Comparison of ENCODE assay signal across 23 mouse cellular contexts in the genomic region with DNA sequence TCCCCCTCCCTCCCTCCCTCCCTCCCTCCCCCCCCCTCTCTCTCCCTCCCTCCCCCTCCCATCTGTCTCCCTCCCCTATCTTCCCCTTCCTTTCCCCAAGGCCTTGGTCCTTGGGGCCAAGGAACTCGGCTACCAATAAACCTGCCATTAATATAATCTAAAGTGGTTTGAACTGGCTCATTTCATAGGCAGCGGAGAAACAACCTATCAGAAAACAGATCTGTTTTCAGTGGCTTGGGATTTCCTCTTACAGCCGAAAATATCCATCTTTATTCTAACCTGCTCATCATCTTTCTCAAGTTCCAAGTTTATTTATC. TPM values are rescaled to one million over a fixed set of nuclear protein-coding genes. Genes with fewer than 3 reads are reported as not detected.
DNase-seq lines count a peak whose midpoint lies in the region; ATAC-seq lines count a peak whose summit lies in the region.
"Had no signal": no experiment of that assay in that cellular context is flagged by ENCODE, and none has a peak within 500 bp of the region (broad histone marks: within the 10 kb centered on the region; RNA-seq: fewer than 3 reads in every experiment).

No protein-coding gene starts in this region.

- ATAC-seq in hindbrain, embryonic 13.5 days (ENCODE audit: low FRiP score): peak; percentile 46; the same call in 1 of the 2 replicates
- ATAC-seq in hindbrain, embryonic 12.5 days (ENCODE audit: low FRiP score): no peak; the same call in none of the 2 replicates
- ATAC-seq in midbrain, embryonic 15.5 days (replicated peaks): 0 out of 2 replicates have a peak, but pooled peaks have one; percentile 39
- ATAC-seq in hindbrain, embryonic 15.5 days (ENCODE audit: low FRiP score, low read depth): no peak
- ATAC-seq in megakaryocyte-erythroid progenitor cell, adult 5-6 weeks (replicated peaks; ENCODE audit: low FRiP score, low TSS enrichment, poor library complexity, severe bottlenecking): no peak
- ATAC-seq: forebrain, embryonic 13.5 days; midbrain, embryonic 16.5 days had no signal

- no peak for DNase-seq in midbrain, embryonic 10.5 days (ENCODE audit: low spot score)
- DNase-seq in kidney, postnatal 10 days: no peak
- DNase-seq: cerebellum, adult 2 months; cerebellum, postnatal 14 days; gastrocnemius, postnatal 14 days; heart, postnatal 14 days; thymus, adult 2 months; thymus, postnatal 36 days had no signal

- 0 out of 2 replicates have a peak, but pooled peaks cover 4% of the 10 kb centered on the region for H3K9me3 ChIP-seq in hindbrain, embryonic 13.5 days
- H3K9me3 ChIP-seq in hindbrain, embryonic 12.5 days (replicated peaks): no peaks in the 10 kb centered on the region
- H3K9me3 ChIP-seq in midbrain, embryonic 15.5 days: no peaks in the 10 kb centered on the region
- H3K9me3 ChIP-seq in midbrain, embryonic 10.5 days (replicated peaks): no peaks in the 10 kb centered on the region
- no peaks in the 10 kb centered on the region for H3K9me3 ChIP-seq in hindbrain, embryonic 15.5 days
- H3K9me3 ChIP-seq: embryonic facial prominence, embryonic 10.5 days; embryonic facial prominence, embryonic 15.5 days; forebrain, embryonic 13.5 days; limb, embryonic 13.5 days; lung, embryonic 15.5 days had no signal

- H3K4me2 ChIP-seq in hindbrain, embryonic 13.5 days: peak overlapping the region; percentile 11; the same call in 1 of the 2 replicates
- H3K4me2 ChIP-seq in hindbrain, embryonic 12.5 days (replicated peaks): no peak overlapping the region
- no peak overlapping the region for H3K4me2 ChIP-seq in midbrain, embryonic 15.5 days
- H3K4me2 ChIP-seq in hindbrain, embryonic 15.5 days: peak overlapping the region; percentile 20; the same call in 1 of the 2 replicates
- H3K4me2 ChIP-seq: embryonic facial prominence, embryonic 15.5 days; forebrain, embryonic 13.5 days; limb, embryonic 13.5 days; liver, embryonic 11.5 days; lung, embryonic 15.5 days had no signal

- 42% methylated on average over 3 of the region's 3 CpGs for WGBS in hindbrain, embryonic 13.5 days
- 37% methylated on average over 3 of the region's 3 CpGs for WGBS in hindbrain, embryonic 12.5 days
- 42% methylated on average over 3 of the region's 3 CpGs for WGBS in midbrain, embryonic 15.5 days
- WGBS in midbrain, embryonic 10.5 days: 75% methylated on average over 3 of the region's 3 CpGs
- 47% methylated on average over 3 of the region's 3 CpGs for WGBS in hindbrain, embryonic 15.5 days

- no peaks in the 10 kb centered on the region for H3K27me3 ChIP-seq in hindbrain, embryonic 13.5 days
- no peaks in the 10 kb centered on the region for H3K27me3 ChIP-seq in hindbrain, embryonic 12.5 days
- H3K27me3 ChIP-seq in midbrain, embryonic 15.5 days (replicated peaks): no peaks in the 10 kb centered on the region
- H3K27me3 ChIP-seq in midbrain, embryonic 10.5 days (ENCODE audit: low read depth, poor library complexity, severe bottlenecking): no peaks in the 10 kb centered on the region
- no peaks in the 10 kb centered on the region for H3K27me3 ChIP-seq in hindbrain, embryonic 15.5 days
- H3K27me3 ChIP-seq: embryonic facial prominence, embryonic 15.5 days; forebrain, embryonic 13.5 days; limb, embryonic 13.5 days; lung, embryonic 15.5 days had no signal

- H3K9ac ChIP-seq in hindbrain, embryonic 13.5 days: no peak overlapping the region
- no peak overlapping the region for H3K9ac ChIP-seq in hindbrain, embryonic 12.5 days
- H3K9ac ChIP-seq in midbrain, embryonic 15.5 days: no peak overlapping the region
- no peak overlapping the region for H3K9ac ChIP-seq in hindbrain, embryonic 15.5 days
- H3K9ac ChIP-seq: embryonic facial prominence, embryonic 15.5 days; forebrain, embryonic 13.5 days; limb, embryonic 13.5 days; lung, embryonic 15.5 days had no signal

- no peak overlapping the region for H3K4me3 ChIP-seq in hindbrain, embryonic 13.5 days
- H3K4me3 ChIP-seq in hindbrain, embryonic 12.5 days: no peak overlapping the region
- no peak overlapping the region for H3K4me3 ChIP-seq in midbrain, embryonic 15.5 days
- no peak overlapping the region for H3K4me3 ChIP-seq in midbrain, embryonic 10.5 days
- no peak overlapping the region for H3K4me3 ChIP-seq in hindbrain, embryonic 15.5 days
- H3K4me3 ChIP-seq: embryonic facial prominence, embryonic 10.5 days; embryonic facial prominence, embryonic 15.5 days; forebrain, embryonic 13.5 days; layer of hippocampus, adult 2 months; left cerebral cortex, adult 2 months; limb, embryonic 13.5 days; lung, embryonic 15.5 days; myocyte had no signal

- no peak overlapping the region for H3K27ac ChIP-seq in hindbrain, embryonic 13.5 days
- H3K27ac ChIP-seq in hindbrain, embryonic 12.5 days: no peak overlapping the region
- H3K27ac ChIP-seq in midbrain, embryonic 15.5 days: no peak overlapping the region
- H3K27ac ChIP-seq in midbrain, embryonic 10.5 days (replicated peaks): no peak overlapping the region
- H3K27ac ChIP-seq in hindbrain, embryonic 15.5 days (replicated peaks): no peak overlapping the region
- H3K27ac ChIP-seq: embryonic facial prominence, embryonic 10.5 days; embryonic facial prominence, embryonic 15.5 days; forebrain, embryonic 13.5 days; layer of hippocampus, adult 2 months; left cerebral cortex, adult 2 months; limb, embryonic 13.5 days; lung, embryonic 15.5 days had no signal

- H3K36me3 ChIP-seq in hindbrain, embryonic 13.5 days: no peaks in the 10 kb centered on the region
- H3K36me3 ChIP-seq in hindbrain, embryonic 12.5 days: no peaks in the 10 kb centered on the region
- no peaks in the 10 kb centered on the region for H3K36me3 ChIP-seq in midbrain, embryonic 15.5 days (replicated peaks)
- H3K36me3 ChIP-seq in midbrain, embryonic 10.5 days: no peaks in the 10 kb centered on the region
- H3K36me3 ChIP-seq in hindbrain, embryonic 15.5 days: no peaks in the 10 kb centered on the region
- H3K36me3 ChIP-seq: embryonic facial prominence, embryonic 10.5 days; embryonic facial prominence, embryonic 15.5 days; limb, embryonic 13.5 days; lung, embryonic 15.5 days had no signal

- H3K4me1 ChIP-seq in hindbrain, embryonic 13.5 days (replicated peaks): no peaks in the 10 kb centered on the region
- 0 out of 2 replicates have a peak, but pooled peaks cover 3% of the 10 kb centered on the region for H3K4me1 ChIP-seq in hindbrain, embryonic 12.5 days
- no peaks in the 10 kb centered on the region for H3K4me1 ChIP-seq in midbrain, embryonic 15.5 days
- H3K4me1 ChIP-seq in midbrain, embryonic 10.5 days: peaks cover 8% of the 10 kb centered on the region; the same call in 1 of the 2 replicates
- H3K4me1 ChIP-seq in hindbrain, embryonic 15.5 days (replicated peaks): no peaks in the 10 kb centered on the region
- H3K4me1 ChIP-seq: forebrain, embryonic 13.5 days; limb, embryonic 13.5 days; lung, embryonic 15.5 days had no signal

RNA-seq across cellular contexts. Expression of gene Atxn7l3b, which starts 45.2 kb away (rescaled TPM):
- polyA plus RNA-seq in hindbrain, embryonic 13.5 days (2015; fragmentation: Nextera tagmentation; extraction: Ambion mirVana): 435 and 450 TPM in 2 replicates
- polyA plus RNA-seq in hindbrain, embryonic 12.5 days (2016; fragmentation: Nextera tagmentation; extraction: Ambion mirVana): 362 and 396 TPM in 2 replicates
- polyA plus RNA-seq in midbrain, embryonic 15.5 days (2015; fragmentation: Nextera tagmentation; extraction: Ambion mirVana): 347 and 388 TPM in 2 replicates
- 218 and 233 TPM in 2 replicates for polyA plus RNA-seq in midbrain, embryonic 10.5 days (2016; fragmentation: Nextera tagmentation; extraction: Ambion mirVana)
- polyA plus RNA-seq in hindbrain, embryonic 15.5 days (2015; fragmentation: Nextera tagmentation; extraction: Ambion mirVana): 351 and 370 TPM in 2 replicates
- total RNA-seq in megakaryocyte-erythroid progenitor cell, adult 5-6 weeks (2014; fragmentation: Nextera tagmentation): 37.3 and 48.3 TPM in 2 replicates
- total RNA-seq in megakaryocyte-erythroid progenitor cell, adult 5-6 weeks (2017): 48.7 and 63.9 TPM in 2 replicates

Comparison
In these comparisons a context has a peak if more than half of its experiments do, and no peak if none do; other contexts are left out.
1. ATAC-seq: peak in hindbrain, embryonic 13.5 days (single experiment) and midbrain, embryonic 15.5 days (single experiment); none in hindbrain, embryonic 12.5 days (single experiment), hindbrain, embryonic 15.5 days (single experiment) and megakaryocyte-erythroid progenitor cell, adult 5-6 weeks (single experiment).
2. H3K4me2 ChIP-seq: peak in hindbrain, embryonic 13.5 days (single experiment) and hindbrain, embryonic 15.5 days (single experiment); none in hindbrain, embryonic 12.5 days (single experiment) and midbrain, embryonic 15.5 days (single experiment).